Mouse (Mus musculus) C2C12 (cell line): Measurements from ENCODE around the gene Atat1. TPM values are rescaled to one million over a fixed set of nuclear protein-coding genes. Genes with fewer than 3 reads are reported as not detected.
A peak's percentile ranks its signal among the peaks of the same experiment; 100 is the strongest.

Experiments used
- H3K27me3 ChIP-seq: one replicate; pipeline ENCODE4 v1.6.1; 2011; ENCODE audit not compliant: control insufficient read depth, insufficient read depth, insufficient read length
- H3K36me3 ChIP-seq: one replicate; pipeline ENCODE4 v1.6.1; 2011; ENCODE audit not compliant: control insufficient read depth, insufficient read depth
- H3K4me3 ChIP-seq: one replicate; pipeline ENCODE4 v1.5.1; 2011; ENCODE audit warnings: mild to moderate bottlenecking, control low read depth; ENCODE audit not compliant: poor library complexity, insufficient read depth, severe bottlenecking
- H3K79me2 ChIP-seq: one replicate; pipeline ENCODE4 v1.6.1; 2011; ENCODE audit not compliant: control insufficient read depth, insufficient read depth
- H3K79me3 ChIP-seq: one replicate; pipeline ENCODE4 v1.6.1; 2011; ENCODE audit warnings: low read depth, control low read depth
- H3ac ChIP-seq: one replicate; pipeline ENCODE3; 2011; ENCODE audit warnings: low read depth; ENCODE audit not compliant: control insufficient read depth, insufficient read length
- CEBPB ChIP-seq: IDR thresholded peaks from one replicate; pipeline ENCODE4 v1.6.1; 2011; ENCODE audit warnings: low read depth, mild to moderate bottlenecking, control low read depth, moderate library complexity
- CTCF ChIP-seq: IDR thresholded peaks from one replicate; pipeline ENCODE4 v1.5.1; 2011; ENCODE audit not compliant: control insufficient read depth, insufficient read depth, insufficient read length
- FOSL1 ChIP-seq: IDR thresholded peaks from one replicate; pipeline ENCODE4 v1.8.0; 2011; ENCODE audit warnings: mild to moderate bottlenecking, low read length; ENCODE audit not compliant: poor library complexity, insufficient read depth, severe bottlenecking
- MAX ChIP-seq: IDR thresholded peaks from one replicate; pipeline ENCODE4 v1.6.1; 2011; ENCODE audit warnings: mild to moderate bottlenecking, control low read depth
- MYOD1 ChIP-seq: IDR thresholded peaks from one replicate; pipeline ENCODE4 v1.6.1; 2011; ENCODE audit warnings: low read depth; ENCODE audit not compliant: control insufficient read depth, insufficient read length
- MYOG ChIP-seq: IDR thresholded peaks from one replicate; pipeline ENCODE4 v1.6.1; 2011; ENCODE audit not compliant: control insufficient read depth, insufficient read length; ENCODE audit errors: extremely low read depth
- USF1 ChIP-seq: IDR thresholded peaks from one replicate; pipeline ENCODE4 v1.6.1; 2011; ENCODE audit warnings: low read depth, mild to moderate bottlenecking, control low read depth, moderate library complexity
- polyA plus RNA-seq: library from polyadenylated mRNA; unstranded; fragments of >200 nt; fragmentation: generic; extraction: Trizol; gene quantifications from one replicate; pipeline ENCODE4 v1.2.1, GENCODE M21; 2012; ENCODE audit warnings: missing spikeins

Gene Atat1
- polyA plus RNA-seq, 1 experiment, result 13.1 TPM

- Histone ChIP-seq H3K36me3 (peaks cover 65% of the 10 kb centered on the region), H3K79me2 (peaks cover 64% of the 10 kb centered on the region), H3ac (no peak overlapping the region), H3K4me3 (no peak overlapping the region), H3K27me3 (no peaks in the 10 kb centered on the region), H3K79me3 (peaks cover 43% of the 10 kb centered on the region)
- TF ChIP-seq CTCF (no peak), MYOD1 (no peak), MYOG (no peak), FOSL1 (no peak), USF1 (no peak), MAX (no peak), CEBPB (no peak)
Measured at GRCm38 (mm10) chr17:35919864-35920301, 10.0 kb upstream of the Atat1 start.

DNA sequence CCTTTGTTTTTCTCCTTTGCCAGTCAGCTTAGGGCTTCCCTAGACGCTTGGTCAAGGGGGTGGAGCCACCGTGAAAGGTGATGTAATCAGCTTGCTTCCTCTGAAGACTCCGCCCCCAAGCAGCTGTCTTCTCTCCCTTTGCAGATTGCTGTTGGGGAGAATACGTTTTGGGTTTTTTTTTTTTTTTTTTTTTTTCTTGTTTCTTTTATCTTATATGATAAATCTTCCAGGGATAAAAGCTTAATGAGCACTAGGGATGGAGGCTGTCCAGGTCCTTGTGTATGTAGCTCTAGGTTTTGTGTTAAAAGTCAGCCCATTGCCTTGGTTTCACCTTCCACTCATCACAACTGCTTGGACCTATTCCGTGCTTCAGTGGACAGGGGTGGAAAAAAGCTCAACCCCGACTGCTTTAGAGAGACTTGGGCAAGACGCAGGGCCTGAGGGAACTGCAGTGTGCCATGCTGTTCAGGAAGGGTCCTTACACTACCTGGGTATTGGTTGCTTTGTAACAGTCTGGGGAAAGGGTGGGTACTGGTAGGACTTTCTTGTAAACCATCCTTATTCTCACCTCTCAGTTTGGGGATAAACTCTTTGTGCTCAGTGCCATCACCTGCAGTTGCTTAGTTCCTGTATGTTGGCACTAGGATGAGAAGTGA is 9.3 kb upstream of the Atat1 start:
- Histone ChIP-seq H3K27me3 (no peaks in the 10 kb centered on the region), H3ac (peak overlapping the region; percentile 25), H3K79me2 (peaks cover 71% of the 10 kb centered on the region), H3K36me3 (peaks cover 64% of the 10 kb centered on the region), H3K4me3 (peak overlapping the region; percentile 88), H3K79me3 (peaks cover 49% of the 10 kb centered on the region)
- no peak for TF ChIP-seq CTCF
- no peak for TF ChIP-seq MYOG
- TF ChIP-seq FOSL1, result no peak
- TF ChIP-seq MAX, result no peak
- TF ChIP-seq CEBPB, result peak; percentile 80
- no peak for TF ChIP-seq USF1
- TF ChIP-seq MYOD1, result peak; percentile 37

- TF ChIP-seq FOSL1, result no peak
- no peak for TF ChIP-seq USF1
- no peak for TF ChIP-seq MYOD1
- TF ChIP-seq CTCF, result no peak
- TF ChIP-seq MYOG, result no peak
- TF ChIP-seq CEBPB, result no peak
- no peak for TF ChIP-seq MAX
- Histone ChIP-seq H3K4me3 (peak overlapping the region; percentile 88), H3K36me3 (peaks cover 64% of the 10 kb centered on the region), H3K79me3 (peaks cover 52% of the 10 kb centered on the region), H3ac (peak overlapping the region; percentile 67), H3K79me2 (peaks cover 78% of the 10 kb centered on the region), H3K27me3 (no peaks in the 10 kb centered on the region)
Measured at GRCm38 (mm10) chr17:35918276-35919059, 8.6 kb upstream of the Atat1 start.

DNA sequence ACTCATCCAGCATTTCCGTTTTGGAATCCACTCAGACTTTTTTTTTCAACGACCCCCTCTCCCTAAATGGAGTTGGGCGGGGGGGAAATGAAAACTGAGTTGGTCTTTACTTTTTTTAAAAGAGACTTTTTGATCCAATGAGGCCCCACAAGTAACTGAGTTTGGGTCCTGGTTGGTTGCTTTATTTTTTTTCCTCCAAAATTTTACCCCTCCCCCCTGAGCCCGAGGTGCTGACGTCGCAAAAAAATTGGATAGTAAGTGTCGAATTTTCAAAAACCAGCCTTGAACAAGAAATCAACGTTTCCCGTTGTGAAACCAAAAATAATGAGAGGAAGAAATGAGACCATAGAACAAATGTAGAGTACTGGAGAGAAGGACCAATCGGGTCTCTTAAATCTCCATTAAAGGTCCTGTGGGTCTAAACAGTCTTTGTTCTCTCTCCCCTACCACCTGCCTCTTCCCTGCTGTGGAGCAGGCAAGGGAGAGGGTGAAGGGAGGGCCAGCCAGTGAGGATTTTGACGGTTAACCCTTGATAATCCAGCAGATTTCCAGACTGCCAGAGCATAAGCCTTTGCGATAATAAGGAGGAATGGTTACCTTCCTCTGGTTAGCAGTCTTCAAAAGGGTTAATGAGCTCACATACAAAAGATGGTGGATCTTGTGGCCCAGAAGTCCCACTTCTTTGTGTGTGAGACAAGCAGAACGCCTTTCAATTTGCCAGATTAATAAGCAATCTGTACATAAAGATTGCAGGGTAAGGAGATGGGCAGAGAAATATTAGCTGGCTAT is 7.8 kb upstream of the Atat1 start:
- TF ChIP-seq MAX, result no peak
- no peak for TF ChIP-seq FOSL1
- TF ChIP-seq MYOD1, result no peak
- TF ChIP-seq MYOG, result no peak
- TF ChIP-seq CEBPB, result no peak
- no peak for TF ChIP-seq CTCF
- Histone ChIP-seq H3K4me3 (peak overlapping the region; percentile 88), H3K79me3 (peaks cover 57% of the 10 kb centered on the region), H3K27me3 (no peaks in the 10 kb centered on the region), H3ac (peak overlapping the region; percentile 82), H3K79me2 (peaks cover 86% of the 10 kb centered on the region), H3K36me3 (peaks cover 64% of the 10 kb centered on the region)

DNA sequence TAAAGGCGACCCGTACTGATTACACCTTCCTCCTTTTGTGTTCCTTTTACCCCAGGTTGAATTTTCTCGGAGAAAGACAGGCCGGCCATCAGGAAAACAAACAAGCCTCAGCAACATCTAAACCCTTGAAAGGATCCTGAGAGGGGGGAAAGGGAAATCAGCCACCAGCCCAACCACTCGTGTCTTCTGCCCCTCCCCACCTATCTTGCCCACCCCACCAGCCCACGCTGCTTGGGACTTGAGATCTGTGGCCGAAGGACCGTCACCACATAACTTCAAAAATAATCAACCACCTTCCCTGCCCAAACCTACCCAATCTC is 7.2 kb upstream of the Atat1 start:
- Histone ChIP-seq H3K79me2 (peaks cover 92% of the 10 kb centered on the region), H3ac (peak overlapping the region; percentile 63), H3K4me3 (peak overlapping the region; percentile 88), H3K27me3 (no peaks in the 10 kb centered on the region), H3K36me3 (peaks cover 65% of the 10 kb centered on the region), H3K79me3 (peaks cover 59% of the 10 kb centered on the region)
- no peak for TF ChIP-seq CTCF
- no peak for TF ChIP-seq MAX
- no peak for TF ChIP-seq MYOG
- no peak for TF ChIP-seq FOSL1
- no peak for TF ChIP-seq CEBPB
